Mouse (Mus musculus): ENCODE measurements at regions not wholly inside any gene's neighbourhood (a gene's known extent, or its start where the extent isn't known, plus 50 kb on each side); places are given as distances from the start of the nearest gene placed in this dataset.
"Not testable (repeated sequence)": the region's sequence is repeated elsewhere in the genome, so short reads cannot be mapped to it uniquely, and the experiment has no call there.

DNA sequence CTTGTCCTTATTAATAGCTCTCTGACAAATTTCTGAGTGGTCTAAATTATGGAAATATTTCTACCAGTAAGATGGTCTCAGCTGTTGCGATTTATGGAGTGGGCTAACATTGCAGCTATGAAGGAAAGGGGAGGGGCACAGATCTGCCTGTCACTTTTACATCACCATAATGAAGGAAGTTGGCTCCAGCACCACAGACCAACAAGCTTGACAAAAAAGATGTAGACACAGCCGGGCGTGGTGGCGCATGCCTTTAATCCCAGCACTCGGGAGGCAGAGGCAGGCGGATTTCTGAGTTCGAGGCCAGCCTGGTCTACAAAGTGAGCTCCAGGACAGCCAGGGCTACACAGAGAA, 191.4 kb upstream of the Hmga2 start:
- not testable (repeated sequence) for TF ChIP-seq CTCF, POLR2A (IDR thresholded peaks at IDR 0.05; ENCODE audit: extremely low read depth, insufficient read depth, low read length)
